Mouse (Mus musculus): ENCODE measurements around the gene Tubb2a.

The Tubb2a gene

DNA sequence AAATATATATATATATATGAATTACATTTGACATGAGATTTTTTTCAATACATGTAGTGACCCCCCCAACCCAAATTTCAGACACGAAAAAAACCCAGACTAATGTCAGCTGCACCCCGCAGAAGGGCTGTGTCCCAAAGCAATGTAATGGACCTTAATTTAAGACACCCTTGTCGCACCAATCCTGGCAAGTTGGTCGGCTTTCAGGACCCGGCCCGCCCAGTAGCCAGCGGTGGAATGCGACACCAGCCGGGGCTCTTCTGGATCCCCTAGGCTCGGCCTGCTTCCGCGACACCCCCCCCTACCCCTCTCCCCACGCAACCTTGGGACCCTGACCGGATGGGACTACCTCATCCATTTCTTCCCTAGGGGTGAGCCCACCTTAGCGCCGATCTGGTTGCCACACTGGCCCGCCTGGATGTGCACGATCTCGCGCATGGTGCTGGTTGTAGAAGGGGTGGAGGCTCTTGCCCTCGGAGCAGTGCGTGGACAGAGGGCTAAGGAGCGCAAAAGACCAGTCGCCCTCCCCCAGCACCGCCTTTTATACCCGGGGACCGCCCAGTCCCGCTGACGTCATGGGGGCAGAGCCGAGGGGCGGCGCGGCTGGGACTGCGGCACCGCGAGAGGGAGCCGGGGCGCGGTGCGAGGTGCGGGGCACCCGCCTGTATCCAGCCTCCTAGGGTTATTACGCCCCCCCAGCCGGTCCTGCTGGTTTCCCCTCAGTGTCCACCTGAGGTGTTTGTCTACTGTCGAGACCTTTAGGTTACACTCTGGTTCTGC is at the start of gene Tubb2a:
TSS of gene Tubb2a (minus strand) at position 516 of the 780 bp plus-strand sequence.
- DNase-seq (ENCODE audit: low read depth), result peak; percentile 95

DNA sequence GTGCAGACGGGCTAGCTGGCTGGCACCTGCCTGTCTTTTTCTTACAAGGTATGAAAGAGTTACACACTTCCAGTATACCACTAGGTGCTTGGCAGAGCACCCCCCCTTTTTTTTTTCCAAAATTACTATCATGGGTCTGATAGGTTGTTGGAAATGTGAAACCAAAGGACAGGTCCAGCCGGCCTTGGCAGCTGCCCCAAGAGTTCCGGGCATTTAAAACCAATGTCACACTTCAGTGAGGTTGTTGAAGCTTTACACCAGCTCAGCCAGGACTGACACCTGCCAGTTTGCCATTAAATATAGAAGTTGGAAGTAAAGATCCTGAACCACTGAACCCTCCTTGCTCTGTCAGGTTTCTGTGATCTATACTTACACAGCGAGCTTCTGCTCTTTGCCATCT is 47.9 kb upstream of the Tubb2a start:
- no peak for DNase-seq (ENCODE audit: low read depth)

DNA sequence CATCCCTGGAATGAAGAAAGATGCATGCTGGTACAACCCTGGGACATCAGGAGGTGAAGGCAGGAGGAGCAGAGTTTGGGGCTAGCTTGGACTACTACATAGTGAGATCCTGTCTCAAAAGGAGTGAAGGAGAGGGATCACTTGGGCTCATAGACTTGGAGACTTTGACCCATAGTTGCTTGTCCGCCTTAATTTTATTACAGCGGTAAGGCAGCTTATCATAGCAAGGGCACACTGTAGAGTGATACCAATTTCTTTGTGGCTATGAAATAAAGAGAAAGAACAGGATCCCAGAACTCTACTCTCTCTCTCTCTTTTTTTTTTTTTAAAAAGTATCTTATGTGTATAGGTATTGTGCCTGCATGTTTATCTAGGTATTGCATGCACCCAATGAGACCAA is 42.7 kb upstream of the Tubb2a start:
- no peak for DNase-seq (ENCODE audit: low read depth)

DNA sequence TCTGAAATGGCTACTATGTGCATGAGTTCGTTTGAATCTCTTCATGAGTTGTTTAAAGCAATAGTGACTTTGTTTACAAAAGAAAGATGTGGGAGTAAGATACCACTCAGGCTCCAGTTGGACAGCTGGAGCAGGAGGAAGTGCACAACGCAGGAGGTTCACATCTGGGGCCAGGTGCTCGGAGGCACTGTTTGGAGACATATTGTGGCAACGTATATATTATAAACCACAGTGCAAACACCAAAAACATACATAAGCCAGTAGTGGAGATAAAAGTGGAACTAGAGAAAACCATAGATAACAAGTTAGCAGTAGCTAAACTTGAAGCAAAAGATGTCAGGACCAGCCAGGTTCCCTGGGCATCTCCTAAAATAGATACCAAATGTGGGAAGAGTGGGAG is 41.6 kb upstream of the Tubb2a start:
- DNase-seq (ENCODE audit: low read depth), result no peak

DNA sequence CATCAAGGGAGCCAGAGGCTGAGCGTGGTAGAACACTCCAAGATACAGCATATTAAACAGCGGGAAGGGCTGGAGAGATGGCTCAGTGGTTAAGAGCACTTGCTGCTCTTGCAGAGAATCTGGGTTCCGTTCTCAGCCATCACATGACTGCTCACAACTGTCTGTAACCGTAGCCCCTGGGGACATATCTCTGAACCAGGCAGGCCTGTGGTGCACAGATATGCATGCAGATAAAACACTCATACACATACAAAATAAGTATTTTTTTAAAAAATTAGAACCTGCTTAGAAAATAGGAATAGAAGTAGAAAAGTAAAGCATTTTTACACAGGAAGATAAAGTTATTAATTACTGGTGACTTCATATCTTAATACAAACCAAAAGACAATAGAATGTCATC is 41.0 kb upstream of the Tubb2a start:
- no peak for DNase-seq (ENCODE audit: low read depth)

DNA sequence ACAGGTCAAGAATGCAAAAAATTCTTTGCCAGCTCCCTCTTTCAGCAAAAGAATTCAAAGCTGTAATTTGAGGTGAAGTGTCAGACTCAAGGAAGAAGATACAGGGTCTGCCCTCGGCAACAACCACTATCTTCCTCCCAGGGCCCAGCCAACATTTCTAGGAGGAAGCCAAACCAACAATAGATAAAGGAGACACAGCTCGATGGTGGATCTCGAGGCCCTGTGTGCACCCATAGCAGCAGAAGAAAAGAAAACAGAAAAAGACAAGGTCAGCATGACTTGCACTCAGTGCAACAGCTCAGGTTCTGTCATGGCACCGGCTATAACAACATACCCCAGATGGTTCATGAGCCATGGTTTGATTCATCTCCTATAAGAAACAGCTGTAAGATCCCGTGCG is 38.7 kb upstream of the Tubb2a start:
- DNase-seq (ENCODE audit: low read depth), result no peak

DNA sequence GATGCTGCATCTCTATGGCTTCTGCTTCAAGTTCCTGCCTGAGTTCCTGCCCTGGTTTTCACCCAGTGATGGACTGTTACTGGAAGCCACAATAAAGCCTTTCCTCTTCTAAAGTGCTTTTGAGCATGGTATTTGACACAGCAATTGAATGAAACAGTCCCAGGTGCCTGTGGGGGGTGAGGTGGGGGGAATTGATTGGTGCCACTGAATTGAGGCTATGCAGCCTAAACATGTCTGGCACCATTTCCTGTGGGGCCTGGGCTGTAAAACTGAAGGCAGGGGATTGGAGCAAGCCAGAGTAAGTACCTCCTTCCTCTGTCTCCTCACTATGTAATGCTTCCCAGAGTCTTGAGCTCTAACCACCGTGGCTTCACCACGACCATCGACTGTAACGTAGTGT is 36.8 kb upstream of the Tubb2a start:
- DNase-seq (ENCODE audit: low read depth), result no peak

DNA sequence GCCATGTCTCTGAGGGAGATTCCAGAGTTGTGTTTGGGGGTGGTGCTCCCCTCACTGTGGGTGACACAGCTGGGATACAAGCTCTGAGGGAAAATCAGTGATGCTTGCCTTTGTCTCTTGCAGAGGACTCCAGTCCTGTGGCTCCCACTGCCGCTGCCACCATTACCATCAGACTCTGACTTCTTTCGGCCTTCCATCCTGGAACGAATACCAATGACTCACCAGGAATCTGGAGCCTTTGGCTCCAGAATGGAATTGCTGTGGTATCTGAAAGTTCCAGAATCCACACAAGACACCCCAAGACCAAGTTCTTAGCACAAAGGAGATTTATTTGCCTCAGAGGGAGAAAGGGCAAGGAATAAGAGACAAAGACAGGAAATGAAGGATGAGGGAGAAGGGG is 35.3 kb upstream of the Tubb2a start:
- DNase-seq (ENCODE audit: low read depth), result peak; percentile 87

DNA sequence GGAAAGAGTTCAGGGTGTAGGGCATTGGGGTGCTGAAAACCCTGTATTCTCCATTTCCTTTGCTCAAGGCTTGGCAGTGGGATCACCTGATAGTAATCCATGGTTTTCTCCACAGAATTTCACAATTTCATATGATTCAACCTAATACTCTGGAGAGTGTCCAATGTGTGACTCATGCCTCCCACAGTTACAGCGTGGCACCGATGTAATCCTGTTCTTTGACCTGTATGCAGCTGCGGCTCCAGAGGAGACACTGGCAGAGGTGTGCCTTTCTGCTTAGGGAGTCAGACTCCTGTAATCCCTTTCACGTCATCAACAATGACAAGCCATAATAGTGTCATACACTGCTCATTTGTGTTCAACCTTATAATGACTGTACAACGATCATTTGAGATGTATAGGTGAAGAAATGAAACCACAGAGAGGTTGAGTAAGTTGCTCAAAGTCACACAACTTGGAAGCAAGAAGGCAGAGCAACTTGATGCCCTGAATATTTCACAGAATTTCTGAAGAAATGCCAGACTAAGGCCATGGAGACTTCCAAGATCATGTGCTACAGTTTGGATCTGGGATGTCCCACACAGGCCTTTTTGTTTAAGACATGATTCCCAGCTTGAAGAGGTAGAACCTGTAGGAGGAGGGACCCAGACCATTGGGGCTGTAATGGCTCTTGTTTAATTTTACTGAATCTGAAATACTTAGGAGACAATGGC is 34.7 kb upstream of the Tubb2a start:
- peak; percentile 96 for DNase-seq (ENCODE audit: low read depth)

DNA sequence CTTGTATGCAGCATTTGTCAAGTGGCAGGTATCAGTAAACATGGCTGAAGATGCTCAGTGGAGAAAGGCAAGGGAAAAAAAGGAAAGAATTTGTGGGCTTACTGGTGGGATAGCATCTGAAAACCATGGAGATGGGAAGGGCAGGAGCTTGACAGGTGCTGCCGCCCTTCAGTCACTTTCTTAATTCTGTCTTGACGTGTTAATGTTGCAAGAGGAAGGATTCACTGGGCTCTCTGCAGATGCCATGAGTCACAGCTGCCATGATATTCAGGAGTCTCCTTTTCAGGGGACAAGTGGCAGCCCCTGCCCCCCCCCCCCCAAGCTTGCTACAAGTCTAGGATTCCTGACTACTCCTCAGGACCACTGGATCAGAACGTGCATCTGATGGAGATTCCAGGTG is 34.1 kb upstream of the Tubb2a start:
- no peak for DNase-seq (ENCODE audit: low read depth)

DNA sequence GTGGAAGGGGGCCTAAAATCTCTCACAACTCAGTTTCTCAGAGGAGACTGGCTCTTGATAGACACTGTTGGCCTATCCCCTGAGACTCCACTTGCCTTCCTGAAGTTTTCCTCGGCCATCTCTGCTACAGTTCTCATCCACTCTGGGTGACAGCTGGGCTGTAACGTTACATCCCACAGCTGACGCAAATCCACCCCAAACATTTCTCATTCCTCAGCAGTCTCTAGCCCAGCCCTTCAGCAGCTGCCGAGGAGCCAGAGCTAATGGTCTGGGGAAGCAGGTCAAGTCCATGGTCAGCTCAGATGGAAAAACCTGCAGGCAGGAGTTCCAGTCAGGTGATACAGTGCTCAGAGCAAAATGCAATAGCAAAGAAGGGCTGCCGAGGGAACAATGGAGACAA is 33.2 kb upstream of the Tubb2a start:
- DNase-seq (ENCODE audit: low read depth), result no peak

DNA sequence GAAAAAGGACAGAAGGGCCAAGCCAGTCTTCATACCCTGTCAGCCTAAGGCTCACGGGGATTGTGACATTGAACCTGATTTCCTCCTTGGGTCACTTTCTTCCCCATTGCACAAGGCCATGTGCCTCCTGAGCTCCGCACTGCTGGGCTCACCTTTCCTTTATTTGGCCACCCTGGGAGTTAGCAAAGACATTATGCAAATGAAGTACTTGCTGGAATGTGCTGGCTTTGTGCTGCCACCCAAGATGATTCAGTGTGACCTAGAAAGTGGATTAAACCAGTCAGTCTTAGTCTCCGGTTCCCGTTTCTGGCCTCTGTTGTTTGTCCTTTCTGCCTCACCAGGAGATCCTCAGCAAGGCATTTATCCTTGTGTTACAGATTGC is 31.9 kb upstream of the Tubb2a start:
- no peak for DNase-seq (ENCODE audit: low read depth)

DNA sequence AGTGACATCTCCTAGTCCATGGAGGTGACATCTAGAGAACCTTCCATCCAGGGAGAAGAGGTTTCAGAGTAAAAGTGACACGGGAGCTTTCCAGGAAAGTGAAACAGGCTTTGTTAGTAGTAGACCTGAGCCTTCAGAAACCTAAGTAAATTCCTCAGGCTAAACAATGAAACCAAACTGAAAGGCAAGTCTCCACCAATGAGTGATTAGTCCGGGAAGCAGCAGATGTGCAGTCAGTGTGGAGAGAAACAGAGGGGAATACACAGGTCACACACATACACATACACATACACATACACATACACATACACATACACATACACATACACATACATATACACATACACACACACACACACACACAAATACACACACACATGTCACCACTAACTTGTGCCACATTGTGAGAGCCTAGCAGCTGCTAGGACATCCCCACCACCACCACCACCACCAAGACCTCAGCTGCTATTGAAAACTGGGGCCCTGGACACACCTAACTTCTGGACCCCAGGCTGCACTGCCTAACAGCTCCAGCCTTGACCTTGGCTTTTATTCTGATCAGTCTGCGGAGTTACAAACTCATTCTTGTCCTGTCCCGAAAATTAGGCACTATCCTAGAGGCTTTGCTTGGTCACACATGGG is 31.3 kb upstream of the Tubb2a start:
- DNase-seq (ENCODE audit: low read depth), result no peak

DNA sequence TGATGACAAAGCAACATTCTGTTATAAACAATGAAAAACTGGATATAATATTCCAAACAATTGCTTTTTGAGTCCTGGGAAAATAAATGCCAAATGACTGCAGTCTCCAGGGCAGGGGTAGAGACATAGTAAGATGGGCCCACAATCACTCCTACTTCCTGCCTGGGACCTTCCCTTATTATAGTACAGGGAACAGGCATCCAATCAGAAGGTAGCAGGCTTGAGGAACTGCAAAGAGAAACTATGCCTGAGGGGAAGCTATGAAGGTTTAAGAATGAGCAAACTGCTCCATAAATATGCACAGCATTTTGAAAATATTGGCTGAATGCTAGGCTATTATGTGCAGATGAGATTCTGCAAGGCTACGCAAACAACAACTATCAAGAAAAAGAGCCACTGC is 29.2 kb upstream of the Tubb2a start:
- no peak for DNase-seq (ENCODE audit: low read depth)

DNA sequence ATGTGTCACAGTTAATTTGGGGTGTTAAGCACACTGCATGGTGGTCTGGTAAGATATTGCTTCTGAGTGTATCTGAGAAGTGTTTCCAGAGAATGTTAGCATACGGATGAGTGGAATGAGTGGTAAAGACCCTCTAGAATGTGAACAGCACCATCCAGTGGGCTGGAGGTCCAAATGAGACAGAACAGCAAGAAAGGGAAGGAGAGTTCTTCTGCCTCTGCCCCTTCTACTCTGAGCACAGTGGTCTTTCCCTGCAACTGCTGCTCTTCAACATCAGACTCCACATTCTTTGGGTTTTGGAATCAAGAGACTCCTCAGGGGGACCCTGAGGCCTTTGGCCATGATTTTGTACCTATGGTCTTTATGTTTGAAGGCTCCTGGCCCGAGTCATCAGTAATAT is 28.4 kb upstream of the Tubb2a start:
- no peak for DNase-seq (ENCODE audit: low read depth)

DNA sequence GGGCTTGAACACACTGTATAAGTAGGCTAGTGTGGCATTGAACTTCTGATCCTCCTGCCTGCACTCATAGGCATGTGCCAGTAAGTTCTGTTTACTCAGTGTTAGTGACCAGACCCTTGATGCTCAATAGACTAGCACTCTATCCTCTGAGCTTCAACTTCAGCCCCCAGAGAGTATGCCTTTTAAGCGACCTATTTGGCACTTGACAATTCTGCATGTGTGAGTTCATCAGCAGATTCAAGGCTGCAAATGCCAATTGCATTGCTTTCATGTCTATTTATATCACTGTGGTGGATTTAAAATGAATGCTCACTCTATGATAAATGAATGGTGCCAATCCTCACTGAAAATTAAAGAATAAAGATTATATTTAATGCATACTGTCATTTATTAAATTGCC is 27.6 kb upstream of the Tubb2a start:
- DNase-seq (ENCODE audit: low read depth), result no peak

DNA sequence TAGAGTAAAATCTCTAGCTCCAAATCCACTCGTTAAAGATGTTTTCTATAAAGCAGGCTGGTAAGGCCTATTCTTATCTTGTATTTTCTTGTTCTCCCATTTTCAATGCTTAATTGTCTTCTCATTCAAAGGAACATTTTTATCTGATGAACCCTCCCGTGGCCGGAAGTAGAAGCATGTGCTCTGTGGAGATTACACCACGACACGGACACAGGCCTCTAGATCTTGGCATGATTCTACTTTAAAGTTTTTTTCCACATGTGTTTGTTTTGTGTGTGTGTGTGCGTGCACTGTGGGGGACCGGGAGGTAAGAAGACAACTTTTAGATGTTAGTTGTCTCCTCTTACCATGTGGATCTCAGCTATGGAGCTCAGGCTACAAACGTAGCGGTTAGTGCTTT is 24.1 kb upstream of the Tubb2a start:
- no peak for DNase-seq (ENCODE audit: low read depth)

DNA sequence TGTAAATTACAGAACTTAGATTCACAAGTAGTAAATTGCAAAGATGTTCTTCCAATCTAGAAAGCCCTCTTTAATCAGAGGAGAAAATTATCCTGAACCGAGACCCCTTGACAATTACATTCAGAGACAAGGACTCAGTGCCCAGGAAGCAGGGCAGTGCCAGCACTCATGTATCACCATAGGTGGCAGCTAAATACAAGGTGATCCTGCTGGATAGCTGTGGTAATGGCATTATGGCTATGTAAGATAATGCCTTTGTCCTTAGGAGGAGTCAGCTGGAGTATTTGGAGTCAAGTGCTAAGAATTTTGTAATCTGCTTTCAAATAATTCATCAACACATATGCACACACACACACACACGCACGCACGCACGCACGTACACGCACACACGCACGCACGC is 23.4 kb upstream of the Tubb2a start:
- no peak for DNase-seq (ENCODE audit: low read depth)

DNA sequence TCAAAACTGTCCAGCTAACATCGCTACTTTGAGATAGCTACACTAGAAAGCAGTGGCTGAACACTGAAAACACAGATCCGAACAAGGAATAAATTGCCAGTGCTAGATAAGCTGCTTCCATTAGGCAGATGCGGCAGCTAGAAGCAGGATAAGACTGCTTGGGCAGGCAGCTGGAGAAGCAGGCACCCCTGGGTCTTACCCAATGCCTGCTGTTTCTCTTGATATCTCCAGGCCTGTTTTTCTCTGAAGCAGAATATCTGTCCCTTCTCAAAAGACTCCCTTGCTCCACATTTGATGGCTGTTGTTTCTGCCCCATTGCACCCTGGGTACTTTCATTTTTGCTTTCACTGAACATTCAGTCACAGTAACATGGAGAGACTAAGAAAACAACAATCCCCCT is 22.9 kb upstream of the Tubb2a start:
- no peak for DNase-seq (ENCODE audit: low read depth)

DNA sequence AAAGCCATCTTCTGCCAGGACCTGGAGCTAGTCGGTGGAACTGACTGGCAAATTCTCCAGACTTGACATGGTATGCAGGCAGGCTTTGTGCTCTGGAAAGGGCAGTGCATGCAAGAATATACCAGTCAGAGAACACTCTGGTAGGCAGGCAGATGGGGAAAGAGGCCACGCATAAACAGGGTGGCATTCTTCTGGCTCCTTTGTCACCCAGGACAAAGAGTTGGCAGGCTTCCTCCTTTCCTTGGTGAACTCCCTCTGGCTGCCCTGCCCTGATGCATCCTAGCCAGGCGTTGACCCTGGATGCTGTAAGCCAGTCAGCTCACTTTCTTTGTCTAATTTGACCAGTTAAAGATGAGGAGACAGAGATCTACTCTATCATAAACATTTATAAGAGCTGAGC is 19.3 kb upstream of the Tubb2a start:
- no peak for DNase-seq (ENCODE audit: low read depth)

DNA sequence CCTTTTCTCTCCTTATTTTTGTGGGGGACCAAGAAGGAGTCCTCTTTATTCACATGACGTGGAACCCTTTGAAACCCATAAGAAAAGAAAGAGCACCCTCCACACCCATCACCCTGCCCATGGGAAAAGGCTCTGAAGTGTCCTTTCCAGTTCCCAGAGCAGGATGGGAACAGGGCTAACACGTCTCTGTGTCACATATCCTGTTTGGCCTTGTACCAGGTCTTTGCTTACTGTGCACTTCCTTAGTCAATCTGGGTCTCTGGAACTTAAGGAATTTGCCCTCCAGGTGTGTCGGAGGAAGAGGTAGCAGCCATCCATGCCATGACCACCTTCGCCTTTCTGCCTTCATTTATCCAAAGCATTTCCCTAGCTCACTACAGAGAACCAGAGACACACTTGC is 18.6 kb upstream of the Tubb2a start:
- DNase-seq (ENCODE audit: low read depth), result no peak

DNA sequence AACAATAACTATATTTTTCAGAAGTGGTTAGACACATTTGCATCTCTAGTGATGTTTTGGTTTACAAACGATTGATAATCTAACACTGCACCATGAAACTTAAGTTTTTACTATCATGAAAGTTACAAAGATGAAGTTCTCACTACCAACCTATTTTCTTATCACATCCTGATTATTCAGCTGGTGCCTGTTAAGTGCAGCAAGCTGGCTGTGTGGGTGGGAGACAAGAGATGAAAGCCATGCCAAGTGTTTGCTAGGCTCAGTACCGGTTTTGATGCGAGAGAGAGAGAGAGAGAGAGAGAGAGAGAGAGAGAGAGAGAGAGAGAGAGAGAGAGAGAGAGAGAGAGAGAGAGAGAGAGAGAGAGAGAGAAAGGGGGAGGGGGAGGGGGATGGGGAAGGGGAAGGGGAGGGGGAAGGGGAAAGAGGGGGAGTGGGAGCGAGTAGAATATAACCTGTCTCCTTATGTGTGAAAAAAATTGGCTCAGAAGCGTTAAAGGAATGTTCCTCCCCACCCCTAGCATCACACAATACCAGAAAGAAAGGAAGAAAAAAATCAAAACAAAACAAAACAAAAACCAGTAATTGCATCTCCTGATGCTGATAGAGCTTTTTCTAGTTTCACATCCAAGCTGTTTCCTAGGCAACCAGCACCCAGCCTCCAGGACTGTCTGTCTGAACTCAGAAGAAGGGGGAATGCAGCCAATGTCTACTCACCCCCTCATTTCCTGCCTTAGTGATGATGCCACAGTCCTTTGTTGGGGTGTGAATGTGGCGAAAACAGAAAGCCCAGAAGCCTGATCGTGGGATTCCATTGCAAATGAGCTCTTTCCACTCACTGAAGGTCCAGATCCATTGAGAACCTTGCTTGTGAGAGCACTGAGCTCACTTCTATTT is 18.0 kb upstream of the Tubb2a start:
- peak; percentile 53 for DNase-seq (ENCODE audit: low read depth)

All from NIH3T3 (cell line).